Mouse (Mus musculus) inflammation-experienced regulatory T-cells, adult 6 months (primary cell): ENCODE results near the gene Ebf1. TPM values are rescaled to one million over a fixed set of nuclear protein-coding genes. Genes with fewer than 3 reads are reported as not detected.

ENCODE experiments used
- ATAC-seq: one replicate; pipeline ENCODE4 v1.8.0; 2017
- polyA plus RNA-seq, 3 experiments: library from polyadenylated mRNA; unstranded; fragments of 100-300 nt; shearing (Covaris generic); gene quantifications; one replicate each; pipeline ENCODE4 v1.2.1; 2017

The Ebf1 gene
- polyA plus RNA-seq, 3 experiments from 2014 or later = 0.19 to 1.8 (median 1.8) TPM

DNA sequence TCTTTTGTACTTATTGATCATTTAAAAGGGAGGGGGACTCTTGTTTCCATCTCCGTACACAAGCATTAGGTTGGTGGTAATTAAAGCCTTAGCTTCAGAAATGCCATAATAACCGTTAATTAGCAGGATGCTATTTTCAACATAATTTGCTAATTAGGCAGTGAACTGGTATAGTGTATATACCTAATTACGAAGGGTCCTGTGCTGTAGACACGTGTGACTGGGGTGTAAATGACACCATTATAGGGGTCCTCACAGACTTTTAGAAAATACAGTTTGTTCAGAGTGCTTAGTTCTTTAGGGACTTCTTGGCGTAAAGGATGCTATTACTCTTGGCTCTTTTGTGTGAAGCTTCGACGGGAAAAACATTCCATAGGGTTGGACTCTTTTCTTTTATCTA lies 167.9 kb downstream of the Ebf1 start:
- ATAC-seq = no peak

DNA sequence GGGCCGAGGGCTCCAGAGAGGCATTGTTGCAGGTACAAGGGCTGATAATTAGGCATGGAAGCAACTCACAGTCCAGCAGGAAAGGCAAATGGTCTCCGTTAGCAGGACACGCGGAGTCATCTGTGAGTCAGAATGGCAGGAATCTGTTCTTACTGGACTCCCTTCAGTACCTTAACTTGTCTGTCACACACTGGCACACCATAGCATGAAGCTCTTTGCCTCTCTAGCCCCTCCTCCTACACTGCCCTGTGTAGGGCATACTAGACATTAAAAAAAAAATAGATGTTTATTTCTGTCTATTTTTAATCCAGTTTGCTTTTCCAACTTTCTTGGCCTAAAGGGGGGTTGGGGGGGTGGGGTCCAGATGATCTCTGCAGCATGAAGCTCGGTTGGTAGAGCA lies 168.4 kb downstream of the Ebf1 start:
- ATAC-seq = no peak

DNA sequence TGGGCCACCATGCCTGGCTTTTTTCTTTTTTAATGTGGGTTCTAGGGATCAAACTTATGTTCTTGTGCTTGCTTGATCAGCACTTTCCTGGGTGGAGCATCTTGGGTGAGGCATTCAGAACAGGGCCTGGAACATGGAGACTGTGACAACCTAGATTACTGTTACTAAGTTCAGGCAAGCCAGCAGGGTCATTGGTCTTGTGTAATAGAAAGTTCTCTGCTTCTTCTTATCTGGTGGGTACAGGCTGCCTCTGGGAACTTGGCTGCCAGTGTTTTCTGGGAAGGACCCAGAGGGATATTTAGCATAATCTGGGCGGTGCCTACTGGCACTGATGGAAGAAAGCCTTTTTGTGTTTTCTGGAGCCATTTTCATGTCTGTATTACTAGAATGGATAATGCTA lies 170.9 kb downstream of the Ebf1 start:
- ATAC-seq = no peak

DNA sequence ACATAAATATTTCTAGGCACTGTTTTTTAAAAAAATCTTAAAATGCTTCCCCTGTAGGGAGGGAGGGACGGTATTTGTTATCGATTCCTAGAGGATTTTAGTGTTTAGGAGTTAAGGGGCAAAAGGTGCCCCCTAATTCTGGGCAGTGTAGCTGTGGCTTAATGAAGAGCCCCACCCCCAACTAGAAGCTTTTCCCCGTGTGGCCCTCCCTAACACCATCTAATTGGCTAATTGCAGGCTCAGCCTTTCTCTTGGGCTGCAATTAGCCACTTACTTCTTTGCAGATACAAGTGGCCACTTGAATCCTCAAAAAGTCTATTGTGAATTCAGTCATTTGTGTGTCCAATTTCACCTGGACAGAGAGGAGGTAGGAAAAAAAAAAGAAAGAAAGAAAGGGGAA lies 175.7 kb downstream of the Ebf1 start:
- no peak for ATAC-seq

DNA sequence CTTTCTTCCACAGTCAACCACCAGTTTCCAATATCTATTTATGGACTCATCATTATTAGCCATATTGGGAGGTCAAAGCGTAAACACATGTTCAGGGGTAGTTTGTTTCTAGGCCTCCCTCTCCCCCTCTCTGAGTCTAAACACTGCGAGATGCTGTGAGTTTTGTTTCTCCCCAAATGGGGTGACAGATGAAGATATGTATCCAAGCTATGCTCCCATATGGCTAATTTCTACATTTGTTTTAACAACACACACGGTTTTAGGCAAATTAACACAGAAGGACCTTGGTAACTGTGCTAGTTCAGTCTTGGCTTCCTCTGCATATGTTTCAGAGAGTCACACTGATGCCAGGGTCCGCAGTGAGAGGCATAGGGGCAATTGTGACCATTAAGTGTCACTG lies 177.8 kb downstream of the Ebf1 start:
- ATAC-seq = no peak

DNA sequence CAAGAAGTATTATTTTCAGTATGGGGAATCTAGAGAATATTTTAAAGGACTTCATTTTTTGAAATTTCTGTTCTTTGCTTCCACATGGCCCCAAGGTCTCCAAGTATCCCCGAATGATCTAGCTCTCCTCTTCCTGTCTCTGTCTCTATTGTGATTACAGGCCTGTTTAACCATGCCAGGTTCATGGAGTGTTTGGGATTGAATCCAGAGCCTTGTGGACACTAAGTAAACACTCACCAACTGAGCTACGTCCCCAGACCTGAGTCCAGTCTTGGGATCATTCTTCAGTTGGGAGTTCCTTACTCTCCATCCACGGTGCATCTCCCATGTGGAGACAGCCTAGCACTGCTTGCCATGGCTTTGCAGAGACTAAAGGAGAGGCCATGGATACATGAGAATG lies 178.7 kb downstream of the Ebf1 start:
- ATAC-seq = no peak

DNA sequence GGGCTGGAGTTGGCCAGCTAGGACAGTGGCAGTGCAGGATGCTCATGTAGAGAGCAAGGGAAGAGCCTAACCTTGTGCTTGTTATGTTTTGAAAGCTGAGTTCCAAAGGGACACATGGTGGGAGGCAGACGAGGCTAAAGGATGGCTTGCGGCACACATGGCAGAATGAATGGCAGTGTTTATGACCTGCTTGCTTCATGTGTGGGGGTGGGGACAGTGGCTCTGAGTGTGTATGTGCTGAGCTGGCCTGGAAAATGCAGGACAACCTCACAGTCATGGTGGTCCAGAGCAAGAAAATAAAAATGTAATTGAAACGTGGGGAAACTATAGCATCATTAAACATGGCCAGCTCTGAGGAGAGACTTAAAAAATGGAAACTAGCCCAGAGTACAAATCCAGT lies 181.2 kb downstream of the Ebf1 start:
- no peak for ATAC-seq

DNA sequence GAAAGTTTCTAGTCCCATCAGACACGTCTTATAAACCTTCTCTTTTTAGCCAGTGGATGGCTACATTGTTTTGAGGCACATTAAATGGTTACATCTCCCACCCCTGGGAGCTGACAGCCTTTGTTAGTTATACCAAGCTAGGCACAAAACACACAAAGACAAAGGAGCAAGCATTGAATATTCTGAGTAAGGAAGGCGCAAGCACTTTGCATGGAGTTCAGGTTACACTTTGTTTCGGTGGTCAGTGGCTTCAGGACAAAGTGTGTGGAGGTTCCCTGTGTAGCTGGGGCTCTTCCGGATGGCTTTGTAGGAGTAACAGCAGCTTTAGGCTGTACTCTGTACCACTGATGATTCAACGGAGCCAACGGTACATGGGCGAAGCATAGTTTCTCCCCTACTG lies 186.9 kb downstream of the Ebf1 start:
- ATAC-seq = no peak

DNA sequence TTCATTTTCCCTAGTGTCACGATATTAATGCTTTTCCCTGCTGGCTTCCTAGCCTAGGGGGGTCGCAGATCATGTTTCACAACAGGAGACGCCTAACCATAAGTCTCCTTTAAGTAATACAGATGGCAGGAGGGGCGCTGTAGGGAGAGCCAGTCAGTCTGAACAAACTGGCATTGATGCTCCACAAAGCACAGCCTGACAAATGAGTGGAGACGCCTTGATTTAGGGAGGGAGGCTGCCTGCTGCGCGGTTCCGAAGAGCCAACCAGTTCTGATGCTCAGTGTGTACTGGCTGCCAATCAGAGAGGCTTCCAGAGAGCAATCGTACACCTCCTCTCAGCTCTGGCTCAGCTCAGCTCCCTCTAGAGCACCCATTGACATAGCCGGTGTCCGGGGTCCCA lies 189.5 kb downstream of the Ebf1 start:
- ATAC-seq = no peak

DNA sequence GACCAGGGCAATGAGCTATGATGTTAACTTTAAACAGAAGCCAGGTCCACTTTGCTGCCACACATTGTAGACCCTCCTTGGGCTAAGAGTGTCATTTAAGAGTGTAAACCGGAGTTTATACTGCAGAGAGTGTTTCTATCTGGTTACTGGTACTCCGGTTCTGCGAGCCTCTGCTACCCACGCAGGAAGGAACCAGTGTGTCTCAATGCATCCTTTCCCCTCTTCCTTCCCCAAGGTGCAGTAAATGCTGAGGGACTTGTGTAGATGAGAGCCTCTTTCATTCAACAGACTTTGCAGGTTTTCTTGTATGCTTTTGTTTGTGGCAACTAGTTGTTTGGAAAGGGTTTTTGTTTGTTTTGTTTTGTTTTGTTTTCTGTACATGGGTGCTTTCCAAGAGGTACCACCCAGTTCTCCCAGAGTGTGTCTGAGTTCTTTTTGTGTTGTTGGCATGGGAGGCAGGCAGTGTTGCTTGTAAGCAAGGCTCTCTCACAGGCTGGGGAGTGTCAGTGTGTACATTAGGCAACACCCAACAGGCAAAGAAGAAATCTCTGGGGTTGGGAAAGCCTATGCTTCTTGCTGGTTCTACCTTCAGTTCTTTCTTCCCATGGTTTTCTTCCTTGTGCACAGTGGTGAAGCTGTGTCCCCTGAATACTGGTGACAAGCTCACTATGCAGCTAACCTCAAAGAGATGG lies 191.9 kb downstream of the Ebf1 start:
- ATAC-seq = no peak

DNA sequence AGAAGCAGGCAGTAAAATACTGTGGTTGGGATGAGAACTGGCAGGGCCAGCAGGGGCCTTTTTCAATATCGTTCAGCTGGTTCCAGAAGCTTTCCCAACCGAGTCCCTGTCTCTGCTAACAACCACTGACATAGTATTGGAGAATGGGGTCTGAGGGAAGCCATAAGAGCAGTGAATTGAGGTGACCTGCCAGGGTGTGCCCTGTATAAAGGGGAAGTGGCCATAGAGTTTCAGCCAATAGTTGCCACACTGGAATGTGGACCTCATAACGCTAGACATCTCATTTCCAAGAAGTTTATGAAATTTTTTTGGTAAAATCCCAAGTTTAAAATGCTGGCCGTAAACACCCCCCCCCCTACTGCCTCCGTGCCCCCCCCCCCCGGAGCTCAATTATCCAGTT lies 193.9 kb downstream of the Ebf1 start:
- no peak for ATAC-seq

DNA sequence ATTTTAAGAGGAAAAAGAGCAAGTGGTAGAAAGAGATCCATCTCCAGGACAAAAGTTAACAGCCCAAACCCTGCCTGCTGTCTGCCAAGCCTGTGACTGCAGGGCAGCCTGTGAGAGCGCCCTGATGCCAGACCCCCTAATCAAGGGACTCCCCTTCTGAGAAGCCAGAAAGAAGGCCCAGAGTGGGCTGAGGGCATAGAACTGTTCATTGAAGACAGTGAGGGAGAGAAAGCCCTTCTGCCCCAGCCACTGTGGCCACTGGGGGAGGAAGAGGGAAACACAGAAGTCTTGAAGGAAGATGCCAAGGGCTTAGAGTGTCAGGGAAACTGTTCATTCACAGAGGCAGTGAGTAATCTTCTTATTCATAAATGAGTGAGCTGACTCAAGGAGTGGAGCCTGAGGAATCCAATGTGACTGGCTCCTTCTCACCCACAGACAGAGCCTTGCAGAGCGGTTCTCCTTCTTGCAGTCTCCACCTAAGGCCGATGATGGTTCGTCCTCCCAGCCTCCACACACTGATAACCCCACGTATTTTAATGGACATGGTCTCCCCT lies 195.2 kb downstream of the Ebf1 start:
- no peak for ATAC-seq

DNA sequence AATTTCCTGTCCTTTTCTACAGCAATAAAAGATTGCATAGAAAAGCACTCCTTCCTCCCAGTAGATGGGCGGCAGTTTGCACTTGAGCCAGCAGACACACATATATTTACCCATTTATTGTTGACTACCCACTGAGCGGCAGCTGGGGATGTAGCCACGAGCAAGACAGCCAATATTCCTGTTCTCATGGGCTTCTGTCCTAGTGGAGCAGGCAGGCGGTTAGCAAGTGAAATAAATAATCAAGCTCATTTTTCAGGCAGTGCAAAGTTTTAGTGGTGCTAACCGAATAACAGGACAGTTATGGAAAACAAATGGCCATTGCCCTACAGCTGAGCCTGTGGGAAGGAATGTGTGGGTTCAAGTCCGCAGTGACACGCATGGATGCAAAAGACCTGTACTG lies 196.4 kb downstream of the Ebf1 start:
- ATAC-seq = no peak

DNA sequence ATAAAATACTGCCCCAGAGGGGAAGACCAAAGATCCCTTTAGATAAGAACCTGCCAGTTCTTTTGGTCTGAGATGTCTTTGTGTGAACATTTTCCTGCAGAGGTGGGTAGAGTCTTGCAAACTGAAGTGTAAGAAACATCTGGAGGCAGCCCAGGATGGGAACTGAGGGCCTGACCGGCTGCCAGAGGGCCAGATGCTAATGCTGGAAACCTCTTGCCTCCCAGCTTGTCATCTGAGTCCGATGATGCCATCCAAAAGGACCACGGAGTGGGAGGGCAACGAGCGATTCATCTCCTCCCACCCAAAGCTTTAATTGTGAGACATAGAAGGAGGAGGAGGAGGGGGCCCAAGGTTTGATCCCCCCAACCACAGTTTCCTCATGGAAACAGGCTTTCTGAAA lies 197.7 kb downstream of the Ebf1 start:
- no peak for ATAC-seq

DNA sequence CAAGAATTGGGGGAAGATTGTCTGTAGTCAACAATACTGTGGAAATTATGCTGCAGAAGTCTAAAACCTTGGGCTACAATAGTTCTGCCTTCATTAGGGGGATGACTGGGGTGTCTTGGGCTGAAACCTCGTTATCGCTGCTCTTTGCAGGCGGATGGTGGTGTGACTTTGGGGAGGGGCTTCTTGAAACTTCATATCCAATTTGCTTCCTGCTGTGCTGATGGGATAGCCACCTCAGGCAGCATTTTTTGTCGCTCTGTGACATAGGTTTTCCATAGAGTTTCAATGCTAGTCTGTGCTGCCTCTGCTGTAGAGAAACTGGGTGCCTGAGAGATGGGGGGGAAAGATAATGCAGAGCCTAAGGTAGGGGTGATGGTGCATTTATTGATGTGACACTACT lies 198.9 kb downstream of the Ebf1 start:
- ATAC-seq = no peak

DNA sequence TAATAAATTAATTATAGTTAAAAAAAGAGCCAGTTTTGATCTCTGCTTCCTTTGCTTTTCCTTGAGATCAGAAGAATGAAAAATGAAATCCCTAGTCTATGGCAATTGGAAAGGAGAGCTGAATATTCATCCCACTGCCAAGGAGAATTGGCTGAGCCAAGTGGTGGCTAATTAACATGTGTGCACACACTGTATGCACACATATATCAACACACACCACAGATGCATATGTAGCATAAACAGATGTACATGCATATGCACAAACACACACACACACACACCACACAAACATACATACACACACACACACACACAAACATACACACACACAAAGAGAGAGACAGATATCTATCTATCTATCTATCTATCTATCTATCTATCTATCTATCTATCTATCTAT lies 205.2 kb downstream of the Ebf1 start:
- no peak for ATAC-seq

DNA sequence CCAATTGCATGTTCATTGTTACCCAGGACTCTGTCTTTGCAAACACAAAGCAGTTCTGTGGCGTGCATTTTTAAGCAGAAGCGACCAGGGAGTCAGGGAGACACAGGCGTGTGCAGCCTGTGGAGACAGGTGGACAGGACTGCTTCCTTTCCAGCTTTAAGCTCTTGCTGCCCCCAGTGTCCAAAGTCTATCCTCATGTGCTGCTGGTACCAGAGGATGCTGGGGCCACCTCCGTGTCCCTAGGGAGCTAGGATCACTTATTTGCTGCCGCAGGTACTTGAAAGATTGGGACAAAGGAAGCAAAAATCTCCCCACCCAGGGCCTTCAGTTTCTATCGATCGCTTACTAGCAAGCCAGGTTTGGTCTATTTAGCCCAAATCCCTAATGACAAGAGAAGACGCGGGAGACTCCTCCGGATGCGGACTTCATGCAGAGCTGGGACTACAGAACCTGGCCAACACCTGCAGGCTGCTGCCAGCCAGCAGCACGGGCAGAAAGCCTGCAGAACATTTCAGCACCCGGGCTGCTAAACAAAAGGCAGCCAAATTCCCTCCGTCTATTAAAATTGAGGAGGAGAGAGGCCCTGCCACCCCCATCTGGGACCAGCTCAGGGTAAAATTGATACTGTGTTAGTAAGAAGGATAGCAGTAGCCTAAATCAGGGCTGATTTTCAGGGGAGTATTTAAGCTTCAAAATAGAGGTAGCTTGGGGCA lies 215.3 kb downstream of the Ebf1 start:
- ATAC-seq = no peak

DNA sequence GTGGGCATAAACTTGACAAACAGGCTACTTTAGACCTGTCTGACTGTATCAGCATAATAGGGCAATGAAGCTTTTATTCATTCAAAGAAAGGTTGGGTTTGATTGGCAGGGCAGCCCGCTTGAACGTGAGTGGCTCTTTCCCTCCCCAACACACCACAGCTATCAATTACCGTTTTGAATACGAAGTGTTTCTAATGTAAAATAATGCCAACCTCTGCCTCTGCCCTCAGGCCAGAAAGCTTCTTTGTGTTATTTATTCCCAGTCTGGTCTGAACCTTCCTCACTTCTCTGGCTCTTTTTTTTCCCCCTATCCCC lies 215.8 kb downstream of the Ebf1 start:
- ATAC-seq = no peak

DNA sequence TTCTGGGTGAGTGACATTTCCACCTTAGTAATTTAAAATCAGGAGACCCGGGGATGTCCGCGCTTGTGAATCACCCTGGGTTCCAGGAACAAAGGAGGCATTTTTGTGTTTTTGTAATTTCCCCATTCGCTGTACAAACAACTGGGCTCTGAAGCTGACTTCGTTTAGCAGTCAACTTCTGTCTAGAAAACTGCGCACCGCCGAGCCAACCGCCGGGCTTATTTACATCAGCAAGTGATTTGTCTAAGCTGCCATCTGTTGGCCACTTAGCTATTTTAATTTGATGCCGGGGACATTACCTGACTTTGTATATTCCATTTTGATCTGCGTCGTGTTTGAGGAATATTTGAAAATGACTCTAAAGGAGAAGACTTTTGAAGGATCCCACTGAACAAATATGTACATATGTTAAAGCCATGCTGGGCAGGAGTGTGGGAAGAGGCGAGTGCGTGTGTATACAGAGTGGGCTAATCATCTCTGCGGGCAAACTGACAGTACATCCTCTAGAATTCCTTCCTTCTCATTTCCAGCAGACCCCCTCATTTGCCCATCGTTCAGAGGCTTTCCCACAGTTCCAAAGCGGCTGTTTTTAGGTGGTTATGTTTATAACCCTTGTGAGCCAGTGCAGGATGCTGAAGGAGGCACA lies 216.4 kb downstream of the Ebf1 start:
- ATAC-seq = no peak

DNA sequence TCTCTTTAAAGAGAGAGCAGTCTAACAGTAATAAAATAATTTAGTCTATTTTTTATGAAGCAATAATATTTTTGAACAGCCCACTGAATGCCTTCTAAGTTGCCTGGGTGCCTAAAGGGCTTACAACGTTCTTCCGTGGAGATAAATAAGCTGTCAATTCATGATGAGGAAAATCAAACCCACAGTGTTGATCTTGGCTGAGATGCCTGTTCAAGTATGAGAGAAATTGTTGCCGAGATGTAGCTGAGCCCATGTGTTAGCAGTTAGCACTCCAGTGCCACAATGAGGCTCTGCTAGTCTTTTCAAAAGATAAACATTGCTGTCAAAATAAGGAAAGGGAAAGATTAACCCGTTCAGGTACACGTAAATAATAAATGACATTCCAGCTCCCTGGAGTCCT lies 218.0 kb downstream of the Ebf1 start:
- no peak for ATAC-seq

DNA sequence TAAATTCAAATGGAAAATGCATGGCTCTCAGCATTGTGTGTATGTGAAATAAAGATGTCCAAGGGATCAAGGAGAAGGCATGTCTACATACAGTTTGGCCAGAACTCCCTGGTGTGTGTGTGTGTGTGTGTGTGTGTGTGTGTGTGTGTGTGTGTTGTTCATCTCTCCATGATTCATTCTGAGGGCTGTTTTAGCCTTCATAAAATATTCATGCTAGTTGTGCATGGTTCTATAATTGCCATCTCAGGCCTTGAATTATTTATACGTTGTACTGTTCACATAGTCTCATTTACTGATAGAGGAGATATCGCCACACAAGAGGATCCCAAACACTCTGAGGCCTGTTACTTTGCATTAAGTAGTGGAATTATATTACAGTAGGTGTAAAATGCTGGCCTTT lies 220.5 kb downstream of the Ebf1 start:
- no peak for ATAC-seq

DNA sequence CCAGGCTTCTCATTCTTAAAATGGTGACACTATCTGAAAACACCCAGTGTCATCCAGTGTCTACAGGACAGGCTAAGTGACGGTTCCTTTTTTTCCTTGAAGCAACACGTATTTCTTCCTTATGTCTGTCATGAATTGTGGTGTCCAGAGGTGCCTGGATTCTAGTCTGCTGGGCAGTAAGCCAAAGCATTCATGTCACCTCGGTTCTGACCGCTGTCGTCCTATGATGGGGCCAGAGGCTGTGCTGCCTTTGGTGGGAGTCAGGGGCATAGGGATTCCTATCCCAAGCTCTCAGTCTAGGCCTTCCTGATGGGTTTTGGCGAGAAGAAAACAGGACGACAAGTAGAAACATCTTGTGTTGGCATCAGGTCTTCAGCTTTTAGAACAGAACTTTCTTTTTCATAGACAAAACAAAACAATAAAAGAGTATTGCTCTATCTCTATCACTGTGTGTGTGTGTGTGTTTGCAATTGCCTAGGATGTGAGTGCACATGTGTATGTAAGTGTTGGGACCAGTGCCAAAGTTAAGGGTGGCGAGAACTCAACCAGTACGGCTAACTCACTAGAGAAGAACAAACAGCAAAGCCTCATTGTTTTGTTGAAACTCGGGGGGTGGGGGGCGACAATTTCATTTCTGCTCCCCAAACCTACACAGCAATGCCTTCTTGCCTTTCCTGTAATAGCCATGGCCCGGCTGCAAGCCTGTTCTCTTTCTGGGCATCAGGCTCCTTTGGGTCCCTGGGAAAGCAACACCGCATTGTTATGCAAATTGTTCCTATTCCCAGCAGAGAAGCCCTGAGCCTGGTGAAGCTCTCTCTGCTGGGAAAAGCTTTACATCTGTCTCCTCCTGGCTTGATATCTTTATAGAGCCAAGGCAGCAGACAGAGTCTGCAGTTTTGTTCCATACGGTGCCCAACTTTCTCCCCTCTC lies 224.3 kb downstream of the Ebf1 start:
- no peak for ATAC-seq

DNA sequence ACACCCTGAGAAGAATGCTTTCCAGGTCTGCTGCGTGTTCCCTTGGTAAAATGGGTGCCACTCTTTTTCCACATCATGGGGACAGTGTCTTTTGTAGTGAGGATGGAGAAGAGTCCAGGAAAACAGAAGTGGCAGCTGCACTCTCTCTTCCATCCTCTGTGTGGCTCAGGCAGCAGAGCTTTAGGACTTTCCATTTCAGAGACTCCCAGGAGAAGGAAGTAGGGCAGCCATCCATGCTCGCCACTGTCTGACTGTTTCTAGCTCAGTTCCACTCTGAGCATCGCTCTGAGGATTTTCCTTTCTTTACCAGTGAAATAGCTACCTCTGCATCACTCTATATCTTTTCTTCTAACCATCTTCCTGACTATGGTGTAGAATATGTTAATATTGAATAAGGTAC lies 234.8 kb downstream of the Ebf1 start:
- no peak for ATAC-seq
